Mouse (Mus musculus): ENCODE data around the gene Kcnmb4. TPM values are rescaled to one million over a fixed set of nuclear protein-coding genes. Genes with fewer than 3 reads are reported as not detected.

Kcnmb4 gene
- total and polyA plus RNA-seq, 3 experiments = 0.80 to 1.1 (median 1.0) TPM

DNA sequence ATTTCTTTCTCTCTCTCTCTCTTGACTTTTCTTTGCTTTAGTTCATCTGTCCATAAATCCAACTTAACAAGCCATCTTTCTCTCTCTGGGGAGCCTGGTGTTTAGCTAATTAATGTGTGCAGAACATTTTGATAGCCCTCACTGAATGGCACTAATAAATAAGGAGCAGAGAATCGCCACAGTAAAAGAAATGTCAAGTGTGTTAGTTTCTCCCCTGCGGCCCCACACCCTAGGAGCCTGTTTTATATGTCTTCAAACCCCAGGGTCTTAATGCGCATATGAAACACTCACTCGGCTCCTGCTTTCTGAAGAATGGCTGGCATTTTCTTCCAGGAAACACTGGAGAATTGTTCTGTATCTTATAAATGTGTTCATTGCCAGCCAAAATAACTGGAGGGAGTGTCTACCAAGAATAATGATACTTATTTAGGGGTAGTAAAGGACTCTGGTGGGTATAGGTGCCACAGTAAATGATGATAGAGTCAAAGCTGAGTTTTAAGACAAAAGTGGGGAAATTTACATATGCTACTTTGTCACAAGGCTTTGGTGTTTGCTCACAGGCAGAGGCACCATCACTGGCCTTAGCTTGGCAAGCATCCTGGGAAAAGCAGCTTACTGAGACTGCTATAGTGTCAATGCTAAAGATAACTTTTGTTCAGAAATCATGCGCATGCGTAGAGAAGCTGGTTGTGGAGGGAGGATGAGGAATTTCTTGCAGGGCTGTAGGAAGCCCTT lies 102.5 kb downstream of the Kcnmb4 start:
- no peak for DNase-seq (ENCODE audit: extremely low read depth)
- Histone ChIP-seq H3K27me3 (replicated peaks) (no peaks in the 10 kb centered on the region), H3K36me3 (replicated peaks in 1 of 2; ENCODE audit: control insufficient read depth in 1 of 2, insufficient read depth in 1 of 2, low read length in 1 of 2) (no peaks in the 10 kb centered on the region), H3K4me1 (ENCODE audit: control insufficient read depth in 1 of 2, insufficient read depth in 2 of 2) (no peaks in the 10 kb centered on the region), H3K9me3 (replicated peaks; ENCODE audit: low read length) (no peaks in the 10 kb centered on the region), H3K4me2 (ENCODE audit: insufficient read depth, low read depth, poor library complexity, severe bottlenecking) (no peak overlapping the region), H3K4me3 (replicated peaks in 1 of 3; ENCODE audit: low read depth in 2 of 3, low read length in 2 of 3, poor library complexity in 1 of 3) (no peak overlapping the region), H3K79me2 (replicated peaks; ENCODE audit: control insufficient read depth, extremely low read depth, insufficient read depth, poor library complexity, severe bottlenecking) (no peaks in the 10 kb centered on the region), H3K9ac (ENCODE audit: insufficient read depth, low read depth) (no peak overlapping the region), H3K27ac (ENCODE audit: insufficient read depth, low read depth) (no peak overlapping the region)
- TF ChIP-seq MXI1 (IDR thresholded peaks at IDR 0.05; ENCODE audit: low read depth, low read length) (no peak), MAZ (IDR thresholded peaks at IDR 0.05; ENCODE audit: low read depth, low read length) (no peak), USF2 (conservative IDR thresholded peaks at IDR 0.05; ENCODE audit: low read depth, low read length) (no peak), ZC3H11A (IDR thresholded peaks at IDR 0.05; ENCODE audit: low read depth, low read length) (no peak), BHLHE40 (IDR thresholded peaks at IDR 0.05; ENCODE audit: low read depth, low read length) (no peak), CTCF (conservative IDR thresholded peaks at IDR 0.05 in 1 of 2, IDR thresholded peaks at IDR 0.05 in 1 of 2; ENCODE audit: low read depth in 2 of 2, low read length in 2 of 2) (no peak), IRF4 (IDR thresholded peaks at IDR 0.05; ENCODE audit: low read depth, low read length) (no peak), TCF12 (IDR thresholded peaks at IDR 0.05; ENCODE audit: low read depth, low read length) (no peak), POLR2AphosphoS2 (IDR thresholded peaks at IDR 0.05; ENCODE audit: low read depth, low read length) (no peak), GABPA (IDR thresholded peaks at IDR 0.05; ENCODE audit: insufficient replicate concordance, low read depth, low read length) (no peak)
- dilution Hi-C loops (cut with MboI; ENCODE audit: extremely low pct_ligation_motif_present, extremely low pct_unique_long_range_greater_than_20kb, low sequenced_read_pairs) = no loop called here
- in situ Hi-C loops (cut with MboI; ENCODE audit: low pct_ligation_motif_present, low pct_unique_long_range_greater_than_20kb, low sequenced_read_pairs) = no loop called here

Other genes with a start within 250 kb of the Kcnmb4 start
- not detected in 2 replicates for gene Ptprb, start 198.4 kb downstream of the Kcnmb4 start, total RNA-seq (2012; rRNA removed)
- gene Ptprb, start 198.4 kb downstream of the Kcnmb4 start, total RNA-seq (2014; rRNA removed) = not detected in 2 replicates
- gene Ptprb, start 198.4 kb downstream of the Kcnmb4 start, polyA plus RNA-seq (2012; ENCODE audit: insufficient read length, low read depth) = not detected in 2 replicates
- gene Cnot2, start 107.6 kb upstream of the Kcnmb4 start, total RNA-seq (2012; rRNA removed) = 69.5 and 77.6 TPM in 2 replicates
- 150 and 155 TPM in 2 replicates for gene Cnot2, start 107.6 kb upstream of the Kcnmb4 start, total RNA-seq (2014; rRNA removed)
- gene Cnot2, start 107.6 kb upstream of the Kcnmb4 start, polyA plus RNA-seq (2012; ENCODE audit: insufficient read length, low read depth) = 92.2 and 97.0 TPM in 2 replicates

Measured in CH12.LX (cell line).